Mouse (Mus musculus) hindlimb bud, embryonic 11.5 days (tissue): ENCODE data around the gene Gm20894.
"Not testable (repeated sequence)": the region's sequence is repeated elsewhere in the genome, so short reads cannot be mapped to it uniquely, and the experiment has no call there.

Source experiments
- DNase-seq: peaks from one replicate; pipeline ENCODE4 v3.0.0-alpha.2; 2012; ENCODE audit warnings: low read depth, low spot score; ENCODE audit errors: extremely low spot score

Gene Gm20894

GRCm38 (mm10) chrY:28271412-28271811 lies at the start of gene Gm20894:
Gene Gm20894, minus strand, starts transcription at chrY:28271512.
- not testable (repeated sequence) for DNase-seq
